Mouse (Mus musculus): ENCODE measurements at regions not wholly inside any gene's neighbourhood (a gene's known extent, or its start where the extent isn't known, plus 50 kb on each side); places are given as distances from the start of the nearest gene placed in this dataset.

- no peak for TF ChIP-seq CTCF (IDR thresholded peaks at IDR 0.05; ENCODE audit: insufficient read depth, low read length)
- no peak for TF ChIP-seq POLR2A (IDR thresholded peaks at IDR 0.05; ENCODE audit: borderline replicate concordance, extremely low read depth, low read depth, low read length)
Observed at GRCm38 (mm10) chr1:75631729-75632128, 85.7 kb downstream of the Slc4a3 start.
